Mouse (Mus musculus) A20 (cell line): Measurements from ENCODE around the gene Timp2.
"Not testable (repeated sequence)": the region's sequence is repeated elsewhere in the genome, so short reads cannot be mapped to it uniquely, and the experiment has no call there.

Source experiments
- DNase-seq: peaks from one replicate; pipeline ENCODE4 v3.0.0-alpha.2; 2011; ENCODE audit warnings: low read depth, low spot score

Gene Timp2

DNA sequence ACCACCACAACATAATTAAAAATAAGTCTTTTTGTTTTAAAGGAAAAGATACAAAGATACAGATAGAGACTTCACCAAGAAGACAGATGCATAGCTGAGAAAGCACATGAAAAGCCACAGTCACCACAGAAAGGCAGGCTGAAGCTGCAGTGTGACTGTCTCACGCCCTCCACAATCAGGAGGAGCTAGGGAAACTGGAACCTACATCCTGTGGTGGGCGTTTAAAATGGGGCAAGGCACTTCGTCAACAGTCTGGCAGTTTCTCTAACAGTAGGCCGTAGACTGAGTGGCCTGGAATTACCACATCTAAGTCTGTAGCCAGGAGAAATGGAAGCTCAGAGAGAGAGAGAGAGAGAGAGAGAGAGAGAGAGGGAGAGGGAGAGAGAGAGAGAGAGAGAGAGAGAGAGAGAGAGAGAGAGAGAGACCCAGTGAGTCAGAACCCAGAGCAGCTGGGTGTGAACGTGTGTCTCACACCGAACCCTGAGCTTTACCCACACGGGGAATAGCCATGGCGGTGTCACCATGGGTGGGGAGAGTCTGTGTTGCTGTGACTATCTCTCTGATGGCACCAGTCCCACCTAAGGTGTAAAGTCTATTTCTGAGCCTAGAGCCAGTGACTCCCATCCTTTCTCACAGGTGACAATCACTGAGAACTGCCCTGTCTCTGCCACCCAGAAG lies 17.9 kb downstream of the Timp2 start:
- DNase-seq: no peak

DNA sequence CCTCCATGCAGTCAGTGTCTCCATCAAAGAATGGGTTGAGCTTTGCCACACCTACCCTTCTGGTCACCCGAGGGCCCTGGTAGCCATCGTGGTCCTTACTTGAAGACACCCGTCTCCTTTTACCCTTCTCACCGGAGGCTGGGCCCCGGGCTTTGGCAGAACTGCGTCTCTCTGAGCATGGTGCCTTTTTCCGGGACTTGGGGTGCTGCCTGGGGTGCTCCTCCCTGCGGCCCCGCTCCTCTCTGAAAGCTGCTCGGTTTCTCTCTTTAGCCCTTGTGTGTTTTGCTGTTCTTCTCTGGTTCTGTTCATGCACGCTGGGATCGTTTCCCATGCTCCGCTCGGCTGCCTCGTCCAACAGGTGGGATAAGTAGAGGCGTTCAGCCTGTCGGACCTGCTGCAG lies 22.1 kb downstream of the Timp2 start:
- no peak for DNase-seq

DNA sequence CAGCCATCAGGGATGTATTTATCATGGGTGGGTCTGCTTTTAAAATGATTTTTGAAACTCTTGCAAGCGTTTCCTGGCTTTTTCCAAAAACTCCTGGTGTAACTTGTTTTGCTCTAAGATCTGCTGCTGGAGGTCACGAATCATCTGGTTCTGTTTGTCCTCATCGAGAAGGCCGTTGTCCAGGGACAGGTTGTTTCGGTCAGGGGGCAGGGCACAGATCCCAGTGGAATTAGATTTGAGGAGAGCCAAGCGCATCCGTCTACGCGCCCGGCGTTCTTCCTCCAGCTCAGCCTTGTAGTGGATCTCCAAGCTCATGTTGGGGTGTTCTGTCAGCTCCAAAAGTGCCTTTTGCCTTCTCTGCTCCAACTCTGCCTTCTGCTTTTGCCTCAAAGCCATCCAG lies 23.2 kb downstream of the Timp2 start:
- no peak for DNase-seq

- DNase-seq: no peak
Observed at GRCm38 (mm10) chr11:118330777-118331176, 24.8 kb downstream of the Timp2 start.

GRCm38 (mm10) chr11:118330361-118330760 lies 25.2 kb downstream of the Timp2 start:
- DNase-seq: no peak

GRCm38 (mm10) chr11:118328947-118329346 lies 26.6 kb downstream of the Timp2 start:
- no peak for DNase-seq

DNA sequence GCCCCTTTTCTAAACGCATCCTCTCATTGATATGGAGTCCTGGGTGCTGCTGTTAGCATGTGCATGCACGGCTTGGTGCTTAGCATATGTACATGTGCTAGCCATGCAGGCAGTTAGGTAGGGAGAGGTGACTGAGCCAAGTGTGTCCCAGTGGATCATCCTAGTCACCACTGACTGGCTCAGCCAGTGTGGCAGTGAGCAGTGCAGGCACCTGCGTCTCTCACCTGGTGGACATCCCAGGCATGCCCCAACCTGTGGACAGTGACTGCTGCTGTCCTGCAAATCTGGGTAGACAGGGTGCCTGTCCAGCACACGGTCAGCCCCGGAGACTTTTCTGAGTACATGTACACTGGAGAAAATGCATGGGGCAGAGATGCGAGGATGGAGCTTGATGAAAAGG lies 27.0 kb downstream of the Timp2 start:
- no peak for DNase-seq

GRCm38 (mm10) chr11:118326991-118327971 lies 28.3 kb downstream of the Timp2 start:
- no peak for DNase-seq

GRCm38 (mm10) chr11:118326491-118326890 lies 29.0 kb downstream of the Timp2 start:
- no peak for DNase-seq

DNA sequence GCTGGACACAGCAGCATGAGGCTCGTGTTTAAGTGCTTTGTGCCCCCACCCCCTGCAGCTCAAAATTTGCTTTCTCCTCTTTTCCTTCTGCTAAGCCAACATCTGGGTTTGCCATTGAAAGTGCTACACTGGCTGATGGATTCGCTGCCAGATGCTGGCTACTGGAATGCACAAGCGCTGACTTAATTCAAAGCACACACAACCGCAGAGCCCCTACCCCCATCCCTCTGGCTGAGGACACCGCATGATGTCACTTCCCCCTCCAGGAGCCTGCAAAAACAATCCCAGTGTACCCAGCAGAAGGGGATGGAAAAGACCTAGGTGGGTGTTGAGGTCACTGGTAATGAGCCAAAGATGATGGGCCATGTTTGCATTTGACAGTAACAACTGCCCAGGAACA lies 31.0 kb downstream of the Timp2 start:
- no peak for DNase-seq

GRCm38 (mm10) chr11:118323974-118324373 lies 31.6 kb downstream of the Timp2 start:
- DNase-seq: no peak

DNA sequence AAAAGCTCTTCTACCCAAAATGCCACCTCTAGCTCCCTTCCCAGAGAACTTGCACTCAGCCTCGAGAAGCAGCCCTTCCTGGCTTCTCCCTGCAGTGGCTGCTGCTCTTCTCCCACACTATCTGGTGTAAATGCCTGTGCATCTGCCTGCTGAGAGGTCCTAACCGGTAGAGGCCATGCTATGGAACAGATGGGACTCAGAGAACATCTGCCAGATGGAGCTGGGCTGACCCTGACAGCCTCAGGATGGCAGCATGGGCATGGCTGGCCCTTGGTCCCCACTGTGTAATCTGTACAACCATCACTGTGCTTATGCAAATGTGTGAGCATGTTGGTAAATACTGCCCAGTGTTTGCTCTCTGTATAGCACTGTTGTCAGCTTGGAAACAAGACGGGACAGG lies 32.9 kb downstream of the Timp2 start:
- DNase-seq: no peak

- DNase-seq: no peak
Observed at GRCm38 (mm10) chr11:118321971-118322370, 33.6 kb downstream of the Timp2 start.

DNA sequence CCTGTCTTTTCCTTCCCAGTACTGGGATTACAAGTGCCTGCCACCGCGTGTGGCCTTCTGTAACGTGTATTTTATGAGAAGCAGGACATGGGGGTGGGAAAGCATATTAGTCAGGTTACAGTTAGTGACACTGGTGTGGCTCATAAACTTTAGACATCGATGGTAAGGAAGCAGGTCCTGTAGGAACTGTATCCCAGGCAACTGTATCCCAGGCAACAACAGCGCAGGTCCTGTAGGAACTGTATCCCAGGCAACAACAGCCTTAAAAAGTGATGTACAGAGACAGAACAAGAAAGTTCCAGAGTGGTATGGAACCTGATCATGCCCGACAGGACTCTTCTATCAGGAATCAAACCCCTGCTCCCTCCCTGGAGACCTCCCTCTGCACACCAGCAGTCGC lies 34.0 kb downstream of the Timp2 start:
- no peak for DNase-seq

- peak; percentile 54 for DNase-seq
Observed at GRCm38 (mm10) chr11:118318678-118319077, 36.9 kb downstream of the Timp2 start.

DNA sequence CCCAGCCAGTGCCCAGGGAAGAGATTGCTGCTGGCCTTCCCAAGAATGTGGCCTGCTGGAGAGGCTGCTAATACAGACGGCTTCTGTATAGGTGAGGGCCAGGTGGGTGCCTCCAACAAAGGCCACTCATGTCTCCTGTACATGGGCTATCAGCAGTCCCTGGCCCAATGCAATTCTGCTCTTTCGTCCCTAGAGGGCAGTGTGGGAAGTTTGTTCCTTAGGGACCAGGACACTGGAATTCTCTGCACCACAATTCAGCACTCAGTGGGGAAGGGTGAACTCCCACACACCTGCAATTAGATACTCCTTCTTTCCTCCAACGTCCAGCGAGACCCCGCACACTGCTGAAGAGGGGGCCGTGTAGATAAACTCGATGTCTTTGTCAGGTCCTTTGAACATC lies 38.4 kb downstream of the Timp2 start:
- peak; percentile 33 for DNase-seq

DNA sequence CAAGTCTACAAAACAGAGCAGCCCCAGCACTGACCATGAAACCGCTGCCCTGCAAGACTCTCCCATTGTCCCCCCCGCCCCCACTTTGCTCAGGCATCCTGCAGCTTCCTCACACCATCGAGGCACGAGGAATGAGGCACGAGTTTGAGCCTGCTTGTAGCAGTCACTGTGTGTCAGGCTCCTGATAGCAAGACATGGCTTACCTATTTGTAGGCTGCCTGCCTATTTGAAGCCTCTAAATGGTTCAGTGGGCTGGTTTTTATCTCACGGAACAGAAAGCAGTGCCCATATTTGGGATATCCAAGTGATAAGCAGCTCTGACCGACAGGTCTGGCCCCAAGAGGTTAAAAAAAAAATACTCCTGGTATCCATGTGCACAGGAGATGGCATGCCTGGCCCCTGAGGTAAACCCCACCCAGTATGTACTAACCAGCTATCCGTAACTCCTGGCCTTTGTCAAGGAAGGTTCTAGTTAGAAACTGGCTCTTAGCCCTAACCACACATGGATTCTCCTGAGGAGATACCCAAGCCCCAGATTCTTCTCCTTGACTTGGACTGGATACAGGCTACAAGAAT lies 39.2 kb downstream of the Timp2 start:
- no peak for DNase-seq

DNA sequence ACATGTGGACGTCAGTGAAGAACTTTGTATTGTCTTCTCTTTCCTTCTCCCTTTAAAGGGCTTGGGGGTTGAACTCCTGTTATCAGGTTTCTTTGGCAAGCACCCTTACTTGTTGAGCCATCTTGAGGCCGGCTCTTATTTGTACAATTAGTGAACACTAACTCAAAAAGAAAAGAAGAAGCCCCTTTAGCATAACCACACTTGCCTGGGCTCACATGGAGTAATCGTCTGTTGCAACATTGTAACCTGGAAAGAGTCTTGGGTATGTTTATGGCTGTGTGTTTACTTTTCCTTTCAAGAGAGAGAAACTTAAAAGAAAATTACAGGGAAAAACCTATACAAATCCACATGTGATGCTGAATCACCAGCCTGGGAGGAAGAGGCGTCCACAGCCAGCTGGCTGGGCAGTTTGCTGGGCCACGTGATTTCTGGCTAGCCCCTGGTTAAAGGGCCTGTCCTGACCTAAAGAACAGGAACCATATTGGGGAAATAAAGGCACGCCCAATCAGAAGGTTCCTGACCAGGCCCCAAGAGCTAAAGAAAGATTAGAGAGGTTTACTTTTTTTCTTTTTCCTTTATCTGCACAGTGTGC lies 43.3 kb downstream of the Timp2 start:
- DNase-seq: no peak

DNA sequence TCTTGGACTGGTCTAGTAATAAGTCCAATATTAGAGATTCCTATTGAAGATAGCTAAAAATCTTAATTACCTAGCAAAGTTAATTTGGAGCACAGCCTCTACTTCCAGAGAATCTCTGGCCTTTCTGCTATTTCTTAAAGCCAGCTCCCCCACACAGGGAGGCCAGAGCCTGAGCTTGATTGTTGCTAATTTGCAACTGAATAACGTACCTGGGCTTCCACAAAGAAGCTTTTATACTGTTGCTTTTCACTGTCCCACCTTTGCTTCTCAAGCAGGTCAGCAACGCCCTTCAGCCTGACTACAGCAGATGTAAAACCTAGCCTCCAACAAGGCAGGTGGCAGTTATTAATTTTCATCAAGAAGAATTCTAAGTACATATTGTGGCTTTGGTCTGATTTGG lies 47.6 kb downstream of the Timp2 start:
- DNase-seq: not testable (repeated sequence)

DNA sequence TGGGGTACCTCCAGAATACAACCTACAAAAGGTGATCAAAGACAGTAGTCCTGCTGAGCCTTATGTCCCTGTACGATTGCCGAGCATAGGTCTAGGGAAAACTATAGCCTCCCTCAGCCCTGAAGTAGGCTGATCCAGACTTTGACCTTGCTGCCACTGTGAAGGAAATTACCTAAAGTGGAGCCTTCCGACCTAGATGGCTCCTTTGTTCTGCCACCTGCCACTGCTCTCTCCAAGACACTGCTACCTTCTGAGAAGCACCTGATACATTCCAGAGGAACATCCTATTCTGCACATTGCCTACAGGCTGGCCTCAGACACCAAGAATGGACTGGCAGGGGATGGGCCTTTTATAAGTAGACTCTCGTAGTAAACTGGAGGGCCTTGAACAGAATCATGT lies 51.6 kb downstream of the Timp2 start:
- not testable (repeated sequence) for DNase-seq

DNA sequence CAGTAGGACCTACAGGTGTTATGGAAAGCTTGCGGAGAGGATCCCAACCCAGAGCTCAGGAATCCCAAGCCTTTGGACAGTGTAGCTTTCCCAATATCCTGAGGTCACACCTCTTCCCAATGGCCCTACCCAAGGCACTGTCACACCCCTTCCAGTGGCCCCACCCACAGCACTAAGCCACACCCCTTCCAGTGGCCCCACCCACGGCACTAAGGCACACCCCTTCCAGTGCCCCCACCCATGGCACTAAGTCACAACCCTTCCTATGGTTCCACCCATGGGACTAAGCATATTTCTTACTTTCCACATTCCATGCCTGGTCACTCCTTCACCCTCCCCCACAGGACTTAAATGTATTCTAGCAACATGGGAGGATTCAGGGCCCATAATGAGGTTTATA lies 56.7 kb downstream of the Timp2 start:
- DNase-seq: no peak

DNA sequence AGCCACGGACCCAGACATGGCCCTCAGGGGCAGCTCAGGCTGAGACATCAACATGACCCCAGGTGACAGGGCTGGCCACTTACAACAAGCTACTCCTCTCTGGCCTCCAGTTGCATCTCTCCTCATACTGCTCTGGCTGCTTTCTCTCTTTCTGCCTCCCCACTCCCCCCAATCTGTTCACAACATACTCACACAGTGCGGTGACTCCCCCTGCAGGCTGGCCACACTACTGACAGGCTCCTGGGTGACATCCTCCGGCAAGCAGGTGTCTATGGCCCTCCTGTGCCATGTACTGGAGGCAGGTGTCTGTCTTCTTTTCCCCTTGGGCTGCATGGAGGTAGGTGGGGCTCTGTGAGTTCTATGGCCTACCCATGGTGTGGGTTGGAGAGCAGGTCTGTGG lies 57.6 kb downstream of the Timp2 start:
- peak; percentile 29 for DNase-seq
